Mouse (Mus musculus) hindbrain, embryonic 10.5 days (tissue): Measurements from ENCODE around the gene Per1. TPM values are rescaled to one million over a fixed set of nuclear protein-coding genes. Genes with fewer than 3 reads are reported as not detected.

Experiments used
- DNase-seq: peaks from one replicate; pipeline ENCODE4 v3.0.0-alpha.2; 2017; ENCODE audit warnings: low spot score
- H3K27ac ChIP-seq: fragments of 300-500 bp; sonication (generic); 2 replicates; pipeline ENCODE4 v1.5.1; 2016; ENCODE audit warnings: mild to moderate bottlenecking, moderate library complexity
- H3K27me3 ChIP-seq: fragments of 300-500 bp; sonication (generic); 2 replicates; pipeline ENCODE4 v1.6.1; 2016; ENCODE audit warnings: mild to moderate bottlenecking; ENCODE audit not compliant: poor library complexity, insufficient read depth, severe bottlenecking
- H3K36me3 ChIP-seq: fragments of 300-500 bp; sonication (generic); 2 replicates; pipeline ENCODE4 v1.6.1; 2016; ENCODE audit warnings: mild to moderate bottlenecking, moderate library complexity
- H3K4me1 ChIP-seq: fragments of 300-500 bp; sonication (generic); replicated peaks from 2 replicates; pipeline ENCODE4 v1.6.1; 2016; ENCODE audit warnings: mild to moderate bottlenecking
- H3K4me3 ChIP-seq: fragments of 300-500 bp; sonication (generic); 2 replicates; pipeline ENCODE4 v1.5.1; 2016; ENCODE audit warnings: mild to moderate bottlenecking, moderate library complexity
- H3K9me3 ChIP-seq: fragments of 300-500 bp; sonication (generic); 2 replicates; pipeline ENCODE4 v1.6.1; 2016; ENCODE audit warnings: mild to moderate bottlenecking, moderate library complexity
- WGBS: fragments of 180-500 bp; shearing (Covaris S2); methylation state at CpG from one replicate; pipeline ENCODE4 v1.1.7; 2016; 5-methylcytosine and 5-hydroxymethylcytosine counted together
- polyA plus RNA-seq: library from polyadenylated mRNA; unstranded; fragments of >200 nt; fragmentation: Nextera tagmentation; extraction: Ambion mirVana; gene quantifications from 2 replicates; pipeline ENCODE4 v1.2.1, GENCODE M21; 2016

The Per1 gene
- polyA plus RNA-seq, 1 experiment from 2014 or later = 9.8 TPM

DNA sequence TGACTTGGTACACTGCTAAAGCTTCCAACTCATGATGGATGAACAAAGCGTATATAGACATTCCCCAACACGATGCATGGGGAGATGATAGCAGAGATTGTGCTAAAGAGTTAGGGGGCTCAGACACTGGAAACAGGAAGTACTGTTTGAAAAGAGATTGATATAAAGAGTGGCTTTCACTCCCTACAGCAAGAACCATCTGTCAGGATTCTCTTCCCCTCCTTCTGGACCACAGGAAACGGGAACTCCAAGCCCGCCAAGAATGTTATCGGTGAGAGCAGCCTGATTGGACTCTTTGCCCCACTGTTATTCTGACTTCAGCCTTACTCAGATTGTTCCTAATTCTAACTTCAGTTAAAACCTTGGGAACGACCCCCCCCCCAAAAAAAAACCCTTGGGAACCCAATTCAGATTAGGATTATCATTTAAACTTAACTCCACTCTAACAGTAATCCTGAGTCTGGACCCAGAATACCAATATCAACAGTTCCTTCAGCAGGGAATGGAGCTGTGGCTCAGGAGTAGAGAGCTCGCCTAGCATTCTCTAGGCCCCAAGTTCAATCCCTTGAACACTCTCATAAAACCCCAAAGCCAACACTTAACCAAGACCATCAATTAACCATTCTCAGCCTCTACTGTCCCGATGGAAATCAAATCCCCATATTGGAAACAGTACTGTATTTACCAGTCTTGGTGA lies 33.6 kb downstream of the Per1 start:
- DNase-seq = no peak
- H3K4me1 ChIP-seq = peaks cover 18% of the 10 kb centered on the region
- H3K36me3 ChIP-seq = no peaks in the 10 kb centered on the region
- peaks cover 54% of the 10 kb centered on the region for H3K27me3 ChIP-seq
- no peaks in the 10 kb centered on the region for H3K9me3 ChIP-seq
- no peak overlapping the region for H3K4me3 ChIP-seq
- WGBS = 75% methylated on average over 8 of the region's 8 CpGs
- H3K27ac ChIP-seq = no peak overlapping the region

DNA sequence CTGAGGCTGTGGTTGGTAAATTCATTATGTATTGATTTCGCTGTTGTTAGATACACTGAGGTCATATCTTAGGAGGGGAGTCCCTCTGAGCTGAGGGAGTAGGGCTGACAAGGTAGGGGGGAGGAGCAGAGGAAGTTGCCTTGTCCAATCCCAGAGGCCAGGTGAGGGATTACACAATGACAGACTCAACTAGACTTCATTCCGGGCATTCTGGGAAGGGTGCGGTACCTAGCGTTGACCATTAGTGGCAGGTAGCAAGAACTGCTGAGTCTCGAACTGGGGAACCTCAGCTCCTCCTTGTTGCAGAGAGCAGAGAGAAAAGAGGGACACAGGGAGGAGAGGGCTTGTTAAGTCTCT lies 38.5 kb downstream of the Per1 start:
- Histone ChIP-seq H3K9me3 (no peaks in the 10 kb centered on the region), H3K4me3 (peak overlapping the region; percentile 58), H3K27ac (peak overlapping the region; percentile 70; the same call in 1 of the 2 replicates), H3K27me3 (peaks cover 39% of the 10 kb centered on the region), H3K4me1 (peaks cover 17% of the 10 kb centered on the region), H3K36me3 (no peaks in the 10 kb centered on the region)
- DNase-seq = no peak
- 11% methylated on average over 5 of the region's 5 CpGs for WGBS

DNA sequence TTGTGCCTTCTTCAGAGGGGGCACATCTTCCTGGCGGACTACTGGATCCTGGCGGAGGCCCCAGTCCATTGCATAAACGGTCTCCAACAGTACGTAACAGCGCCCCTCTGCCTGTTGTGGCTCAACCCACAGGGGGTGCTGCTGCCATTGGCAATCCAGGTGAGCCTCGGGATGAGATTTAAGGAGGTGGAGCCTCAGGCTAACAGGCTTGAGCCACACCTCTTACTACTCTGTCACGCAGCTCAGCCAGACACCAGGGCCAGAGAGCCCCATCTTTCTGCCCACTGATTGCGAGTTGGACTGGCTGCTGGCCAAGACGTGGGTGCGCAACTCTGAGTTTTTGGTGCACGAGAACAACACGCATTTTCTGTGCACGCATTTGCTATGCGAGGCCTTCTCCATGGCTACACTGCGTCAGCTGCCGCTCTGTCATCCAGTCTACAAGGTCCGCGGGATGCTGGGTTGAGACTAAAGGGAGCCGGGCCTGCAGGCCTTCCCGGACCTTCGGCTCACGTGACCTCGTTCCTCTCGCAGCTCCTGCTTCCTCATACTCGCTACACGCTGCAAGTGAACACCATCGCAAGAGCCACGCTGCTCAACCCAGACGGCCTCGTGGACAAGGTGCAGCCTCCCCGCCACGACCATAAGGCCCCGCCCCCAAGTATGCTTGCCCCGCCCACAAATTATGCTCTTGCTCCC lies 39.1 kb downstream of the Per1 start:
- peak; percentile 53 for DNase-seq
- Histone ChIP-seq H3K36me3 (no peaks in the 10 kb centered on the region), H3K4me3 (peak overlapping the region; percentile 58), H3K9me3 (no peaks in the 10 kb centered on the region), H3K27ac (peak overlapping the region; percentile 70), H3K4me1 (peaks cover 17% of the 10 kb centered on the region), H3K27me3 (peaks cover 39% of the 10 kb centered on the region)
- 2% methylated on average over 34 of the region's 34 CpGs for WGBS

DNA sequence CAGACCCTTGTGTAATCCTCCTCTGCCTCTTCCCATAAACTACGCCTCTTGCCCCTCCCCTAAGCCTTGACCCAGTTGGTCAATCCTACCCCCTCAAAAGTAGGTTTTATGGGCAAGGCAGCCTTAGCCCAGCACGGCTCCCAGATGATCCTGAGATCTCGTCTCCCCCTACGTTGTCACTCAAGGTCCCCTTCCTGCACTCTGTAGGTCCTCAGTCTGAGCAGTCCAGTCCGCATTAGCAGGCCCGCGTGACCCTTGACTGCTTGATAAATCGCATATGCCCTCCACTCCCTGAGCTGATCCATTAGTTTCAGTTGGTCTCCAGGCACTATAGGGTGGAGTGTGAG lies 39.6 kb downstream of the Per1 start:
- no peaks in the 10 kb centered on the region for H3K36me3 ChIP-seq
- peak overlapping the region; percentile 58 for H3K4me3 ChIP-seq
- no peak for DNase-seq
- WGBS = 32% methylated on average over 8 of the region's 8 CpGs
- H3K27ac ChIP-seq = peak overlapping the region; percentile 70
- H3K27me3 ChIP-seq = peaks cover 35% of the 10 kb centered on the region
- peaks cover 17% of the 10 kb centered on the region for H3K4me1 ChIP-seq
- no peaks in the 10 kb centered on the region for H3K9me3 ChIP-seq

DNA sequence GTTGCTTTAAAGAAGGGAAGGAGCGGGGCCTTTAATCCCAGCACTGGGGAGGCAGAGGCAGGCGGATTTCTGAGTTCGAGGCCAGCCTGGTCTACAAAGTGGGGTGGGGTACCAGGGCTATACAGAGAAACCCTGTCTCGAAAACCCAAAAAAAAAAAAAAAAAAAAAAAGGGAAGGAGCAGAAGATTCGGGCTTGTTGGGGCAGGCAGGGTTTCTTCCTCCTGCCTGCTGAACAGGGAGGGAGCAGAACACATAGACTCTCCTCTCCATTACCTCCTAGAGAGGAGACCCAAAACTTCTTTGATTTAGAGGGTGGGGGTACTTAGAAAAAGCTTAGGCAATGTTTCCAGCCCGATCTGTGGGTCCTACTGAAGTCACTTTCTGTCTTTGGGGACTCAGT lies 40.3 kb downstream of the Per1 start:
- 79% methylated on average over 6 of the region's 6 CpGs for WGBS
- no peak overlapping the region for H3K4me3 ChIP-seq
- H3K27me3 ChIP-seq = peaks cover 29% of the 10 kb centered on the region

DNA sequence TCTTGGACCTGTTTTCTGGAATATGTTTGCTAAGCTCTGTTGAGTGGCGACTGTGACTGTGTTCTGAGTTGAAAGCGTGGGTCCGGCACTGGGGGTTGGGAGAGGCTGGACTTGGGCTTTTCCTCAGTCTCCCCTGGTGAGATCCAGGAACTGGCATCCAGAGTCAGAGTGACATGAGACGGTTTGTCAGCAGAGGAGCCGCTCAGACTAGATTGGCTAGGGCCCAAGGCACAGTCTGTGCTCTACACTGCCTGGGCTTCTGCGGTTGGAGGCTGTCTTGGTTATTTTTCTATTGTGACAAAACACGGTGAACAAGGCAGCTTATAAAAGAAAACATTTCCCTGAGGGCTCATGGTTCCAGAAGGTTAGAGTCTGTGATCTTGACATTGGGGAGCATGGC lies 52.5 kb downstream of the Per1 start:
- peaks cover 9% of the 10 kb centered on the region; the same call in 1 of the 2 replicates for H3K4me1 ChIP-seq
- no peaks in the 10 kb centered on the region for H3K36me3 ChIP-seq
- 82% methylated on average over 7 of the region's 7 CpGs for WGBS
- no peak overlapping the region for H3K4me3 ChIP-seq
- peaks cover 19% of the 10 kb centered on the region; the same call in 1 of the 2 replicates for H3K27me3 ChIP-seq
- no peak overlapping the region for H3K27ac ChIP-seq
- no peaks in the 10 kb centered on the region for H3K9me3 ChIP-seq
- DNase-seq = no peak

More for the DNA sequence above, 40.3 kb downstream of the Per1 start:
- DNase-seq = no peak
- Histone ChIP-seq H3K9me3 (no peaks in the 10 kb centered on the region), H3K27ac (no peak overlapping the region), H3K4me1 (peaks cover 17% of the 10 kb centered on the region), H3K36me3 (no peaks in the 10 kb centered on the region)

DNA sequence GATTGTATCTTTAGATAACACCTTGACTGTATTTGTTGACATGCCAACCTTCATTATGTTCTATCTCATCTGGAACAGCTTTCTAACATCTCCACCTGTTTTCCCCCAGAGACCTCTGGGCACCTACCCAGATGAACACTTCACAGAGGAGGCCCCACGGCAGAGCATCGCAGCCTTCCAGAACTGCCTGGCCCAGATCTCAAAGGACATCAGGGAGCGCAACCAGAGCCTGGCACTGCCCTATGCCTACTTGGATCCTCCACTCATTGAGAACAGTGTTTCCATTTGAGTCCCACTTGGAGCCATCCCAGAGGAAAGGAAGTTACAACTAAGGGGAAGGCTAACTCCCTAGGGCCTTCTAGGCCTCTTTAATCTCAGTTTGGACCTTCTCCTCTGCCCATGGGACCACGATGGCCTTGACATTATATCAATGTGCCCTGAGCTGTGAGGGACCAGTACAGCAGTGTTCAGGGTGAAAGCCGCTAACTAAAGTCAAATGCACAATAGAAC lies 53.5 kb downstream of the Per1 start:
- Histone ChIP-seq H3K9me3 (no peaks in the 10 kb centered on the region), H3K27ac (no peak overlapping the region), H3K4me3 (no peak overlapping the region), H3K4me1 (peaks cover 10% of the 10 kb centered on the region; the same call in 1 of the 2 replicates), H3K36me3 (no peaks in the 10 kb centered on the region), H3K27me3 (peaks cover 22% of the 10 kb centered on the region; the same call in 1 of the 2 replicates)
- DNase-seq = no peak
- 95% methylated on average over 5 of the region's 5 CpGs for WGBS

DNA sequence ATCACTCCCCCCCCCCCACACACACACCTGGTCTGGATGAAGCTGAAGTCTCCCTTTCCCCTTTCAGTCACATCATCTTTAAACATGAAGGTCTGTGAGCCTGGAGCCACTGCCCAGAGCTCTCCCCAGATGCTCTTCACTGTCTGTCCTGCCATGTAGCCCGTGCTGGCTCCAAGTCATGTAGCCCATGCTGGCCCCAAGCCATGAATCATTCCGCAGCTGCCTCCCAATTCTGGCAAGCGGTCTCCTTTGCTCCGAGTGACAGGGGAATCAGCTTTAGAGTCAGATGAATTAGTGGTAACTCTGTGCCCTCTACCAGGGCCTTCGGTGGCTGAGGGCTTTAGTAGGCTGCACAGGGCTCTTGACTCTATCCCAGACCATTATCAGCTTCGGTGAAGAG lies 54.7 kb downstream of the Per1 start:
- peaks cover 33% of the 10 kb centered on the region for H3K27me3 ChIP-seq
- 84% methylated on average over 6 of the region's 6 CpGs for WGBS
- peaks cover 10% of the 10 kb centered on the region; the same call in 1 of the 2 replicates for H3K4me1 ChIP-seq
- H3K27ac ChIP-seq = no peak overlapping the region
- DNase-seq = no peak
- H3K4me3 ChIP-seq = no peak overlapping the region
- no peaks in the 10 kb centered on the region for H3K36me3 ChIP-seq
- H3K9me3 ChIP-seq = no peaks in the 10 kb centered on the region

DNA sequence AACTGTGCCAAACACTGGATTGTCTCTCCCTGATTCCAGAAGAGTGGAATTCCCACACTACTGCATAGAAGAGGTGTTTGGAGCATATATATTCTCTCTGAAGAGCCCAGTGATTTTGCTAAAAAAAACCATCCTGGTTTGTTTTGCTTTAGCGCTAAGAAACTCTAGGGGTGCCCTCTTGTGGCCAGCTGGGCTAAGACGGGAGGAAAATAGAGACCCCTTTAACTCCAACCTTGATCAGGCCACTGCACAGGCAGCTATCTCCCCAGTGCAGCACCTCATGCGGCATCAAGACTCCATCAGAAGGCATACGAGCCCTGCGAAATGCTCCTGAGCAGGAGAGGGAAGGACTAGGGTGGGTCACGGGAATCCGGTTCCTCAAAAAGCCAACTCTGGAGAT lies 55.4 kb downstream of the Per1 start:
- 6% methylated on average over 7 of the region's 7 CpGs for WGBS
- H3K9me3 ChIP-seq = no peaks in the 10 kb centered on the region
- DNase-seq = peak; percentile 63
- peaks cover 10% of the 10 kb centered on the region; the same call in 1 of the 2 replicates for H3K4me1 ChIP-seq
- peaks cover 38% of the 10 kb centered on the region for H3K27me3 ChIP-seq
- H3K36me3 ChIP-seq = no peaks in the 10 kb centered on the region
- peak overlapping the region; percentile 34 for H3K4me3 ChIP-seq
- no peak overlapping the region for H3K27ac ChIP-seq

DNA sequence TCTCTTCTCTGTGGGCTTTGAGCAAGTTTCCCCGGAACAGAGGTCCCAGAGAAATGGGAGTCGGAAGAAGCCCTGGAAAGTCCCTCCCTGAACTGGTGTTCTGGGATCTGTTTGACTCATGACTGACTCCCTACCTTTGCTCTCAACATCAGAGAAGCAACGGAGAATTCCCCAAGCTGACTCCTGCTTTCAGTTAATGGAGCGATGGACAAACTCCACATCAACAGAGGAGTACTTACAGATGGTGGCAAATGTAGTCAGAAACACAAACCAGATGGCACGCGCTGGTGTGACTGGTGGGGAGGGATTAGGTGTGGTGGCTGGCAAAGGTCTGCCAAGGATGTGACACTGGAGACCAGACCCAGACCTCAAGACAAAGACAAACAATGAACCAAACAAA lies 56.0 kb downstream of the Per1 start:
- no peak for DNase-seq
- Histone ChIP-seq H3K4me1 (peaks cover 10% of the 10 kb centered on the region; the same call in 1 of the 2 replicates), H3K9me3 (no peaks in the 10 kb centered on the region), H3K27ac (no peak overlapping the region), H3K4me3 (peak overlapping the region; percentile 34; the same call in 1 of the 2 replicates), H3K27me3 (peaks cover 43% of the 10 kb centered on the region), H3K36me3 (no peaks in the 10 kb centered on the region)
- 73% methylated on average over 6 of the region's 6 CpGs for WGBS

DNA sequence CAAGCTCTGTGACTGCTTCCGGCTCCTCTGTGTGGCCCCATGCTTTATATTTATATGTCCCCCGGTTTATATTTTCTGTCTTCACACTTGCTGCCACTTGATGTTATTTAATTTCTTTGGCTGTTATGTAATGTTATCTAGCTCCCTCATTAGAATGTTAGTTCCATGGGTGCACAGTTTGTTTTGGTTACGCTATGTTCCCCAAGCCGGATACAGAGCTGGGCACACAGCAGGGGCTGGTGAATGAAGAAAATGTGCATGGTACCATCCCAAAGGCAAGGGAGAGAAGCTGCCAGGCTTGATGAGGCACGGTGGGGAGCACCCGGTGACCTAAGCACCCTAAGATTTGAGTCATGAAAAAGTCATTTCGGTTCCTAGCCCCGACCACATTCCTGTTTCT lies 58.8 kb downstream of the Per1 start:
- Histone ChIP-seq H3K4me1 (peaks cover 21% of the 10 kb centered on the region), H3K36me3 (no peaks in the 10 kb centered on the region), H3K27me3 (peaks cover 71% of the 10 kb centered on the region), H3K27ac (no peak overlapping the region), H3K4me3 (no peak overlapping the region), H3K9me3 (no peaks in the 10 kb centered on the region)
- WGBS = 84% methylated on average over 8 of the region's 8 CpGs
- DNase-seq = no peak

DNA sequence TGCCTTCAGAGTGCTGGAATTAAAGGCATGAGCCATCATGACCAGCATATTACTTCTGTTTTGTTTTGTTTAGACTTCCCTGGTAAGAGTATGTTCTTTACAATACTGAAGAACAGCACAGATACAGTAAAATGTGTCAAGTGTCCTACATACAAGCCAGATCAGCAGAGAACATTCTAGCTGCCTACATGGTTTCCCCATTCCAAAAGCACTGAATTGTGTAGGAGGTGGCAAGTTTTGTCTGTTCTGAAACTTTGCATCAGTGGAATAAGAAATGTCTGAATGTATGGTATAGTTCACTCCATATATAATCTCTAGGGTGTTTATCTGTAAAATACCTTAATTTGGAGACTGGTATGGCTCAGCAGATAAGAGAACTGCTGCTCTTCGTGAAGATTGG lies 60.3 kb downstream of the Per1 start:
- WGBS = 60% methylated on average over 1 of the region's 1 CpGs
- no peak for DNase-seq
- H3K9me3 ChIP-seq = no peaks in the 10 kb centered on the region
- no peak overlapping the region for H3K4me3 ChIP-seq
- H3K27me3 ChIP-seq = peaks cover 73% of the 10 kb centered on the region
- H3K4me1 ChIP-seq = peaks cover 20% of the 10 kb centered on the region
- H3K36me3 ChIP-seq = no peaks in the 10 kb centered on the region
- no peak overlapping the region for H3K27ac ChIP-seq

DNA sequence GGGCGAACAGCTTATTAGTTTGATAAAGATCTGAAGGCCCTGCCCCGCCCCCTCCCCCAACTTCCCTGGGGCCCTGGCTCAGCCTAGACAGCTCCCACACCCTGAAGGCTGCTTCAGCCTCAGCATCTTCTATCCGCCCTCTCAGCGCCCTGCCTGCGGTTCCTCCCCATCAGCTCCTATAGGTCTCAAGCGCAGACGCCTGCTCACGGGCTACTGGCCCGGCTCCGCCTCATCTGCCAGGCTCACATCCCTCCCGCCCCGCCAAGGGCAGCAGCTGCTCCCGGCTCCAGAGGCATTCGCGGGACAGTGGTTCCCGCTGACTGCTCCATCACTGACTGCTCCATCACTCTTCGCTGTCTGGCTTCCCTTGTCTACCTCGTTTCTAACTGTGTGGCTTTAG lies 61.8 kb downstream of the Per1 start, which contains the start of gene Alox12b:
TSS of gene Alox12b (plus strand) at position 190 of the 400 bp plus-strand sequence.
- Histone ChIP-seq H3K27ac (no peak within 1 kb of the TSS), H3K36me3 (no peaks in the 10 kb centered on the region), H3K27me3 (peaks cover 64% of the 10 kb centered on the region), H3K4me3 (peak within 1 kb of the TSS; percentile 35), H3K4me1 (peaks cover 13% of the 10 kb centered on the region), H3K9me3 (no peaks in the 10 kb centered on the region)
- DNase-seq = peak; percentile 62
- WGBS = 4% methylated on average over 18 of the region's 18 CpGs
